Mouse (Mus musculus): ENCODE measurements around the gene Gm5414.

Gm5414 gene

GRCm38 (mm10) chr15:101627884-101628283, at the start of gene Gm5414:
Gm5414 (minus strand) TSS chr15:101628188.
- POLR2A ChIA-PET = interaction anchor here in 1 of 4 experiments (1.4 kb wide), 1 partner anchor 13 kb away, joined by 4 read pairs; no protein-coding TSS in a partner anchor
- CTCF ChIA-PET = no interaction called here

DNA sequence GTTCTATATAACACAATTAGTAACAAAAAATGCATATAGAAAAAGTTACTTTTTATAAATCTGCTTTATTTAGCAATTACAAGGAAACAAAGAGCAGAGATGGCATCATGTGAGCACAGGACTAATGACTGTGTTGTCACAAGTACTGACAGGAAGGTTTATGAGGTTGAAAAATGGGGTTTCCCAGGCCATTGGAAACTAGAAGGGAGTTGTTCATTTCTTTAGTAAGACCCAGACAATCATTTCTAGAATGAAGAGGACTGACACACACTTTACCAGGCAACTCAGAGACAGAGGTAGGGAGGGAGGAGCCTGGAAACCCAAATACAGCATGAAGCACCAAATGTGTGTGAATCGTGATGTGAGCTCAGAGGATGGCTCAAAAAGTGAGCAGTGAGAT, 48.0 kb upstream of the Gm5414 start:
- ChIA-PET CTCF (interaction anchor here in 1 of 4 experiments (0.9 kb wide), 1 partner anchor 298 kb away, joined by 4 read pairs; no protein-coding TSS in a partner anchor), POLR2A (no interaction called here)

DNA sequence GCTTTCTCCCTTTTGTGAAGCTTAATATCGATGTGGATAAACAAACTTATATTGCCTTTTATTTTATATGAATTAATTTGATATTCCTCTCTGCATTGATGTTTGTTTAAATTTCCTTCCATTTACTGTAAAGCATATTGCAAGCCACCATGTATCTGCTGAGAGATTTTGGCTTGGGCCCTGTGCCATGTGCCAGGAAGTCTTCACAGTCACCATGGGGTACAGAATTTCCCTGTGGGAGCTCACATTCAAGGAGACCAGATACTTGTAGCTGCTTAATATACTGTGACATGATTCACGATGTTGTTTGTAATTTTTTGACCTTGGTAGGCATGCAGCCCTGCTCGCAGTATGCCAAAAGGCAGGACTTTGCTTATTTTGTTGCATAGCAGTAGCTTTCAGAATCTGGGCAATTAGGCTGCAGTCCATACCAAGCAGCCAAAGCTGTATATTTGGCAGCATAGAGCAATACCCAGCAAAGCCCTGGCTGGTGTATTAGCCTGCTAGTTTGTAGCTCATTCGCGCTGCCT, 24.8 kb upstream of the Gm5414 start:
- POLR2A ChIA-PET = no interaction called here
- CTCF ChIA-PET = interaction anchor here in 1 of 4 experiments (0.5 kb wide), 1 partner anchor 251 kb away, joined by 3 read pairs; no protein-coding TSS in a partner anchor

DNA sequence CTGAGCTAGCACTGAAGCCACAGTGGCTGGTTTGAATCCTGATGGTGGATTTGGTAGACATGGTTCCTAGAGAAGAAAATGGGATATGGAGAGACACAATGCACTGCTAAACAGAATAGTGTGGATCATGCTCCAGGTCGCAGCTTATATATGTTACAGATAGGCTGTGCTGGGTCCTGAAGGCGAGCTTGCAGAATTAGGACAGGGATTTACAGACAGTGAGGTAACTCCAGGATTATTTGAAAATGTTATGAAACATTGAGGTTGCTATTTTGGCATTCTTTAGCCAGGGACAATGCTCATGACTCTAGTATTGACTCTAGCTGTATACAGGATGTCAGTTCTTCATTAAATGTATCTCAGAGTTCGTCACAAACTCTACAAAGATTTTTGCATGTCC, 19.3 kb upstream of the Gm5414 start, which contains the start of gene Gm5478:
TSS of gene Gm5478 (minus strand) at position 101 of the 400 bp plus-strand sequence.
- ChIA-PET CTCF (interaction anchor here in 2 of 4 experiments (1.1 to 1.2 kb wide), 2 partner anchors 33 kb away, joined by 3 to 4 read pairs; partner anchors contain the start of gene Krt6b (in 2 of the 2)), POLR2A (no interaction called here)

DNA sequence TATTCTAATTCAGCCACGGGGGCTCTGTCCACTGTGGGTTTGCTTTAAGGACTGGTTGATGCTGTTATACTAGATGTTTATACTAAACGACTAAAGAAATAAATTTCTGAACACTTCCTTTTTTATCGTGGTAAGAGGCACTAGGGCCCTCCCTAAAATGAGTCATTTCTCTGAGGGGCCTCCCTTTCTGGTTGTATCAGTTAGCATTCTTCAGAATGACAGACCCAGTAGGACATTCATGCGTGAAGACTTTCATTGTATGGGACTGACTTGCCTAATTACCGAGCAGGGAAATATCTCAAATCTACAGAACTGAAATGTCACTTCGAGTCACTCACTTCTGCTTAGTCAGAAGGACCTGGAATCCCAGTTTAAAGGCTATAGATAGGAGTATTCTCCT, 28.9 kb downstream of the Gm5414 start:
- CTCF ChIA-PET = no interaction called here
- POLR2A ChIA-PET = no interaction called here

GRCm38 (mm10) chr15:101588216-101588615, 39.8 kb downstream of the Gm5414 start:
- POLR2A ChIA-PET = interaction anchor here in 1 of 4 experiments (1.7 kb wide), 1 partner anchor 13 kb away, joined by 4 read pairs; no protein-coding TSS in a partner anchor
- CTCF ChIA-PET = interaction anchor here (0.5 to 1.8 kb wide), 24 partner anchors 13 to 1748 kb away, joined by 3 to 8 read pairs (median 4); partner anchors contain the start of genes Krt75 (in 1 of the 4) and Krt76 (in 1 of the 4)

GRCm38 (mm10) chr15:101584456-101584855, 43.5 kb downstream of the Gm5414 start:
- ChIA-PET POLR2A (no interaction called here), CTCF (interaction anchor here in 1 of 4 experiments (0.7 kb wide), 1 partner anchor 256 kb away, joined by 3 read pairs; no protein-coding TSS in a partner anchor)

DNA sequence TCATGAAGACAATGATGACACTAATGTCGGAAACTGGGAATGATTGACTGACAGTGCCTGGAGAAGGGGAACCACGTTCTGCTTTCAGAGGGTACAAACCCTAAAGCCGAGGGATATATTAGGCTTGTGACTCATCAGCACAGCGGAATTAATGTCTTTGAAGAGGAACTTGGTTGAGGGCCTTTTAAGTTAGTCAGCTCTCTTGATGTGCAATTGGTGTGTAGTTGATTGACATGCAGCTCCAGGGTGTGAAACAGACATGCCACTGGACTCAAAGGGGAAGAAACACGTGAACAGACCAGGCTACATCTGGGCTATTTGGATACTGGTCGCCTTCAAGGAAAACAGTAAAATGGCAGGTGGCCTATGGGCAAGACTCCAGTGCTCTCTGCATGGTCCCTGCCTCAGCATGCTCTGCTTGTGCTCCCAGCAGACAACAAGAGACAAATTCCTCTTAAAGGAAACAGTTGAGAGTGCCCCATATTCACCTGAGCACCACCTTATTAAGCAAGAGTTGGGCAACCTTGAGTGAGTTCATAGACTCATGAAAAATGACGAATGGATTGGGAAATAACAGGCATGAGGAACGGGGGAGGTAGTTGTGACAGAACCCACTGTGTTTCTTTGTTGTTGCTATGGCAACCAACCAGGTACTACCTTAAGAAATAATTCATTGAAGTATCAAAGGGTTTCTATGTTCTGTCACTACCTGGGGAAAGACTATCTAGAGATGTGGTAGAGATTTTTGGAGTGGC, 44.6 kb downstream of the Gm5414 start:
- CTCF ChIA-PET = no interaction called here
- POLR2A ChIA-PET = no interaction called here

DNA sequence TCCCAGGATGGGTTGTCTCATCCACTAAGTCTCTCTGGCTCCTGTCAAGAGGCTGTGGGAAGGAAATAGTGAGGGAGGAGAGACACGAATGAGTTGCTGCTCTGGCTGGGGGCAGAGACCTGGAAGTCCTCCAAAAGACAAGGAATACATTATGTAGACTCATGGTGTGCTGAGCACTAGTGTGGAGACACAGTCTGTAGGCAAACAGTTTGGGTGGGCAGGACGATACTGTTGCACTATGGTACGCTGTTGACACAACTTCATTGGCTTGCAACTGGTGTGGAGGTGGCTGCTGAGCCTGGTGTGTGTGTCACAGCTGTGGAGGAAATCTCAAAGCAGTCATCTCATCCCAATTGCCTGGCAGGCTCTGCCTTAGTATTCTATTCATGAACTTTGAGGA, 46.3 kb downstream of the Gm5414 start:
- CTCF ChIA-PET = no interaction called here
- POLR2A ChIA-PET = no interaction called here

GRCm38 (mm10) chr15:101575506-101575905, 52.5 kb downstream of the Gm5414 start:
- ChIA-PET POLR2A (interaction anchor here in 1 of 4 experiments (0.6 kb wide), 1 partner anchor 12 kb away, joined by 4 read pairs; no protein-coding TSS in a partner anchor), CTCF (interaction anchor here in 1 of 4 experiments (0.5 to 1.4 kb wide), 2 partner anchors 13 to 236 kb away, joined by 3 to 5 read pairs; no protein-coding TSS in a partner anchor)
